Mouse (Mus musculus) layer of hippocampus, postnatal 10 days (tissue): ENCODE measurements at regions not wholly inside any gene's neighbourhood (a gene's known extent, or its start where the extent isn't known, plus 50 kb on each side); places are given as distances from the start of the nearest gene placed in this dataset.
A peak's percentile ranks its signal among the peaks of the same experiment; 100 is the strongest.

Experiments used
- DNase-seq, 2 experiments: peaks; one replicate each; pipeline ENCODE4 v3.0.0; 2021; ENCODE audit warnings: low spot score in 2 of 2

DNA sequence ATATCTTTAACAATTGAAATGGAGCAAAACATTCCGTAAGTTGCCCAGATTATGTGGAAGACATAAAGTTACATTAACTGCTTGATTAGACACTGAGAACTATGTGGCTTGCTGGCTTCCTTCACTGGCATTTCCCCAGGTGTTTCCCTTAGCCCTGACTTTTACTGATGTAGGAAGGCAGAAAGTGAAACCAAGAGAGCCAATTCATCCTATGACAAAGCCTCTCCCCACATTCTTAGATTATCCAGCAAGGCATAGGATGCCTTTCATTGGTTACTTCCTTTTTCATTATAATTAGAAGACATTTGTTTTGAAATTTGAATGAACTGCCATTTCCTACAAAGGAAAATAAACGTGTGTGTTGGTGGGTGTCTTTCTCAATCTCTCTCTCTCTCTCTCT is 72.1 kb downstream of the Cdc42ep3 start:
- no peak for DNase-seq

DNA sequence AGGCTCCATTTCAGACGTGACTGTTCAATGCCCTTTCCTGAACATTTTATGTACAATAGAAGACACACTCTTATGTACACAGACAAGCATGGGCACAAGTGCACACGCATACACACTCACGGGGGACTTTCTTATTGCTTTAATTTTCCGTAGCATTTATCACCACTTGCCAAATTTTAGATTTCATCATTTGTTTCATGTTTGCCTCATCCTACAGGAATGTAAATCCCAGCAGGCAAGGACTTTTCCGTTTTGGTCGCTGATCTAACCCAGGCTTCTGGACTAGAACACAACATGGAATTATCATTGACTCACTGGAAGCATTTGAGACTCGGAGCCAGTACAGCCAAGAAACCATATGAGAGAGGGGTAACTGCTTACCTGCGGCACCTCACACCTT is 81.3 kb downstream of the Cdc42ep3 start:
- DNase-seq, result no peak

DNA sequence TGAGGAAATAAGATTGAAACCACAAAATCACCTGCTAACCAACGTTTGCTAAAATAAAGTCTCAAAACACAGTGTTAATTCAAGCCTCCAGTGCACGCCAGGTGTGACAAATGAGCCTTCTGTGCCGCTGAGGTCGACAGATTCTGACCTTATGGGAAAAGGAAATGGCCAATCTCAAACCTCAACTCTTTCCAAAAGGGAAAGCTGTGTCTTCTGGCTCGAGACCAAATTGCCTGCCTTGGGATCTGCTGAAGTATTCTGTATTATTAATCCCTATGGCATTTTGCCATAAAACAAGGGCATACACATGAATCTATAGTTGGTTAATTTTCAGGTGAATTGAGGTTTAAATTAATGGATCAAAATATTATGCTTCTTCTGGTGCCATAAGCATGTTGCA is 95.2 kb downstream of the Cdc42ep3 start:
- DNase-seq, result no peak

DNA sequence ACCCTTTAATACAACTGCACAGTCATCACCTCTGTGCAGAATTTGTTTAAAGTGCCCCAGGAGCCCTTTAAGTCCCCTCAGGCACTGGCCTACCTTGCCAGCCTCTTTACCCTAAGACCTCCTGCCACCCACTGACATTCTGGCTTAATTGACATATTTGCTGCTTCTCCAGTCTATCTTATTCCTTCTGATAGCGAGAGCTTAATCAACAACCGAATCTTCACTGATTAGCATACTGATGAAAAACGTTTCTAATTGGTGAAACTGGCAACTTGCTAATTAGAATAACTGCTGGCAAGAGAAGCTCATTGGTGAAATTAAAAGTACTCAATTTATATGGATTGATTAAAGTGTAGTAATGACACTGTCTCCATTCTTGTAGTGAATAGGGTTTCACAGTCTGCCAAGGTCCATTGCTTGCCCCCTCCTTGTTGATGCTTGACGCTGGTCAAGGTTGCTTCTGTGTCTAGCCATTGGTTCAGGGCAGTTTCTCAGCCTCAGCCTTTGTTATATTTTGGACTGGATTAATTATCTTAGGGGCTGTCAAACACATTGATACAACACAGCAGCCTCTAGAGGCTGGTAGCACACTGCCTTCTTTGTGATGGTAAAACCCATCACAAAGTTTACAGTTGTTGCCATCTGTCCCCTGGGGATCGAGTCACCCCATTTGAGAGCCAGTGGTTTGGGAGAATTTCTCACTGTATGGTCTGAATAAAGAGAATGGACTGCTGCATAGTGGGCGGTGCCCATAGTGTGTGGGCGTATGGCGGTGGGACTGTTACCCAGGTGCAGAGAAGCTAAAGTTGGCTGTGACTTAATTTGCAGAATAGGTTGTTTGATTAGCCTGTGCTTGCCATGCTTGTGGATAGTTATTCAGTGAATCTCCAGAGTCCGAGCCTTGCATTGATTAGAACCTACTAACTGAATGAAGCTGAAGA is 107.7 kb downstream of the Cdc42ep3 start:
- DNase-seq, result no peak

DNA sequence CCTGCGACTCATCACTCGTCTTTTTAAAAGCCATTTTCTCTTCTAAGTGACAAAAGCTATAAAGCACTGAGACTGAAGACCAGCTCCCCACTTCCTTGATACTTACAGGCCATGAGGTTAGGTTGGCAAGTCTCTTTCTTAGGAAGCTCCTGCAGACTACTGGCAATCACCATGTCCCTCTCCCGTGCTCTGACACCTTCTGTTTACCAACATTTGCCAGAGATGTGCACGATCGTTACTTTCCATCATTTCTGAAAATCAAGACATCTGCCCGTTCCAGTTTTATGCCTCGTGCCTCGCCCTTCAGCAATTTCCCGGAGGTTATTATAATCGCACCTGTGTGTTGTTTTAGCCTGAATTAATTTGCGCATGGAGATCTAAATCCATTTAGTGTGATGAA is 110.8 kb downstream of the Cdc42ep3 start:
- no peak for DNase-seq

DNA sequence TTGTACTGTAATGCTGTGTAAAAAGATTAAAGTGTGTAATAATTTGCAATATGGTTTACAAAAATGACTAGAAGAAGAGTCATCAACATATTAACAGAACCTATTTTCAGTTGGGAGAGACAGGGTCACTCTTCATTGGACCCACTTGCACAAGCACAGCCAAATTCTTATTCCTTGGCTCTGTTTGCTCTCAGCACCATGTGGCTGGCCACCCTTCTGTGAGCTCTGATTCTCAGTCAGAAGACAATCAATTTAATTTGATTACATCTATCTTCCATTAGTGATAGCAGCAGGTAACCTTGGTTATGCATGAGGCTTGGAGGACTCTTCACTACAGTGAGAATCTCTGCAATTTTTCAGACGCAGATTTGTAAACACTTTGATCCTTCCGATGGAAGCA is 111.5 kb downstream of the Cdc42ep3 start:
- no peak for DNase-seq

DNA sequence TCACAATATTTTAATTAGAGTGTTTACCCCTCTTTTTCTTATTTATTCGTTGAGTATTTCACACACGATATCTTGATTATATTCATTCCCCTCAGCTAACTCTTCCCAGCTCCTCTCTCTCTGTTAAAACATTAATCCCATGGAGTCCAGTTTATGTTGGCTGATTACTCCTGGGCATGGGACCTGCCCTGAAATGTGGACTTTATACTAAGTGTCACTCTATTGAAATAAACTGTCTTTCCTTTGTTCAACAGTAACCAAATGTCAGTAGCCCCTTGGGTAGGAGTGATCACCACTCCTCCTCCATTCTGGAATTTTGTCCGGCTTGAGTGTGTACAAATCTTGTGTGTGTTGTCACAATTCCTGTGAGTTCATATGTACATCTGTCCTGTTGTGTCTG is 113.4 kb downstream of the Cdc42ep3 start:
- DNase-seq, result no peak

DNA sequence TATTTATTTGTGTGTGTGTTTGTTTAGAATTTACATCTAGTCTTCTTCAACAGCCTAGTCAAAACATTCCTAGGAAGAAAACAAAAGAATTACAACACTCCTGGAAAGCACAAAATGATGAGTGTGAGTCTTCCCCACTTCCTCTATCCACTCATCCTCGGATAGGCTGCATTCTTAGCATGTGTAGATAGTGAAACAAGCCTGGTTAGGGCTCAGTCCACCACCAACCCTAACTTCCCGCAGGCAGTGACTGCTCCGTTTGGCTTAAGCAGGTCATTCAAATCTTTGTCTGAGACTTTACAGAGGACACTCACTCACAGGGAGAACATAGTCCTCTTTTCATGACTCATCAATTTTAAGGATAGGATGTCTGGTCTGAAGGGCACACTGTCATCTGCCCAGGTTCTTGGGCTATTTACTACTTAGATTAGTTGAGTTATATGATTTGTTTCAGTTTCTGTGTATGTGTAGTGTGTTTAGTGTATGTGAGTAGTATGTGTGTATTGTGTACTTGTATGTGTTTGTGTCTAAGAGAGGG is 118.6 kb downstream of the Cdc42ep3 start:
- no peak for DNase-seq

DNA sequence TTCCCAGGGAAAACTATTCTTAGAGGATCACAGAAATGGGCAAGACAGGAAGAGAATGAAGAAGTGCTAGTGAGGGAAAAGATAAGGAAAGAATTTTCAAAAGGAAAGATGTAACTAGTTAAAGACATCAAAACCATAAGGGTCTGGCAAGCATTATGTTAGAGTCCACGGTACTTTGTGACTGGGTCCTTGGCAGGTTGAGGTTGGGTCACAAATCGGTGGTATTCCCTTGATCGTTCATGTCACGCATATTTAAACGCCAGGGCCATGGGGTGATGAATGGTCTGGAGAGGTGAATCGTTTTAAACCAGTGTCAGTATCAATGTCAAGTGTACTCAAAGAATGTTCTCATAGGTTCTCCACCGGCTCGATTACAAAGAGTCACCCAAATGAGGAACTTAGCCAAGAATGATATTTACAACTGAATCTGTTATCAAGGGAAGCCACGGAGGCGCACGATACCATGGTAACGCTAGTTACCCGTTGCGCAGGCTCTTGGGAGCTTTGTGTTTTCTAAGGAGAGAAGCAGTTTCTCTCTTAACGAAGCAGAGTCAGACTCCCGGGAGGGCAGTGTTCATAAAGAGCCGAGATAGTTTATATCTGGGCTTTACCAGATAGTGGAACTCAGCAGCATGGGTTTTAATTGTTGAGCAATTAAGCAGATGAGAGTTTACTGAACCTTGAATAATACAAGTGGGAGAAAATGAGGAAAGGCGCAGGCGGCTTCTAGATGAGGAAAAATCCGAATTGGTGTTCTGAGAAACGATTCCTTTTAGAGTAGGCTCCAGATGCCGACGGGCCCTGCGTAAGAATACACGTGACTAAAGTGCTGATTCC is 124.0 kb downstream of the Cdc42ep3 start:
- peak in 1 of 2 experiments; percentile 36 for DNase-seq

DNA sequence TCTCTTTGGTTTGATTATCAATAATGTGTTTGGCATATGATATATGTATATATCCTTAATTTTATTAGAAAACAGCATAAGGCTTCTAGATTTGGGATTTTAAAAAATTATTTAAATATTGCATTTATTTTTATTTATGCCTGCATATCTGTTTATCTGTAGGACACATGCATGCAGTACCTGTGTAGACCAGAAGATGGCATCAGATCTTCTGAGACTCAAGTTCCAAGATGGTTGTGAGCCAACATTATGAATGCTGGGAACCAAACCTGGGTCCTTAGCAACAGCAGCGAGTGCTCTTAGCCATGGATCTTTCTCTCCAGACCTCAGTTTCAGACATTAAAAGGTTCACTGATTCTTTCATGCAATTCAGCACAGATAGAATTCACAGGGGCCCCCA is 148.3 kb downstream of the Cdc42ep3 start:
- DNase-seq, result no peak

DNA sequence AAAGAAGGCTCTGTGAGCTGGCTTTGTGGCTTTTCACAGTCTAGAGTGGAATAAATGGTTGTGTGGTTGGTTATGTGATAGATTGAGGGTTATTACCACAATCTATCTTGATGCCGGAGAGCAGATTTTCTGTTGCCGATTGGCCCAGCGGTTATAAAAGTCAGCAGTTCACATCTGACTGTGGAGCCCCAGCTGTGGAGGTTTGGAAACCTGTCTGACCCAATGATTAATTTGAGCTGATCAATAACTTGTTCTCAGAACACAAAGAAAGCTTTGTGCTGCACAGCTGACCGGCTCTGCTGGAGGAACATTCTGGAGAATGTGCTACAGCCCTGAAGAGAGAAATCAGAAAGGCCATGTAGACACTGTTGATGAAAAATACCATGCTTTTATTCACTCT is 148.8 kb downstream of the Cdc42ep3 start:
- no peak for DNase-seq

DNA sequence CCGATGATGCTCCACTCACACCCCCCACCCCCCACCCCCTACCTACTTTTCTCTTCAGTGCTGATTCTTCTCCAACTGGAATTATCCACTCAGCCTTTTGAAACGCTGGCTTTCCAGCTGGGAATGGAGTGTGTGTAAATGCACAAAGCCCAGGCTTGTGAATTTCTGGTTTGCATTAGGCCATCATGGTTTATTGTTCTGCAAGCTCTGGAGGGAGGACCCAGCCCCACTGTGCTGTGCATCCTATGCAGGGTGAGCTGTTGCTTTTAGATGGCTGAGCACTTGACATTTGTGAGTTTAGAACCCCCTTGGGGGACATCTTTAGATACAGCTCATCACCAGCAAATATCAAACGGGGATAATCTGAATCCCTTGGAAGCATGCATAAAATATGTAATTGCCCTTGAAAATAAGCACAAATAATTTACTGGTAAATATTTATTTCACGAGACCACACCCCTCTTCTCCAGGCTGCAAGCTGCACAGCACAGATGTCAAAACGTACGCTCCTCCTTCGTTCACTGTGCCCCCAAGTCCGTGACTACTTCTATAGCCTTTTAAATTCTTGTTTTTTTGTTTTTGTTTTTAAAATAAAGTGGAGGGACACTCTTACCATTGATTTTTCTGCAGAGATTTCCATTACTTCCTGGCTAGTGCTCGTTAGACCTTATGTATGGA is 148.2 kb downstream of the Qpct start:
- no peak for DNase-seq

DNA sequence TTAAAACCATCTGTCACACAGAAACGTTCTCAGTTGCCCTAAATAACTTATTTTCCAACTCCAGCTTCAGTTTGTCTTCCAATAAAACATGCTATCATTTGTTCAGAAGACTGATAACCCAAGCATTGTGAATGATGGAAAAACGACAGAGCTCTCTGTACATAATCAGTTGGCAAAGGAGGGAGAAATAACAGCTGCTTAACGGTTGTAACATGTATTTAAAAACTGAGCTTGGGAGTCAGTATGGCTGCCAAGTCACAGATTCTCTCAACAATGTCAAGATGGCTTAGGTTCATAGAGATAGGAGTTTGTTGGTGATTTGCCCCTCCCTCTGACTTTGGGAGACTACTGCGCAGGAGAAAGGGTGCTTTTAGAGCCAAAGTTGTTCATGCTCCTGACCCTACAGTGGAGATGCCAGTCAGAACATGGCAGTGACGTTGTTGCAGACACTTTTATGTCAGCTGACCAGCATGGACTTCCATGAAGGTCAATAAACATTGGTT is 140.2 kb downstream of the Qpct start:
- no peak for DNase-seq

DNA sequence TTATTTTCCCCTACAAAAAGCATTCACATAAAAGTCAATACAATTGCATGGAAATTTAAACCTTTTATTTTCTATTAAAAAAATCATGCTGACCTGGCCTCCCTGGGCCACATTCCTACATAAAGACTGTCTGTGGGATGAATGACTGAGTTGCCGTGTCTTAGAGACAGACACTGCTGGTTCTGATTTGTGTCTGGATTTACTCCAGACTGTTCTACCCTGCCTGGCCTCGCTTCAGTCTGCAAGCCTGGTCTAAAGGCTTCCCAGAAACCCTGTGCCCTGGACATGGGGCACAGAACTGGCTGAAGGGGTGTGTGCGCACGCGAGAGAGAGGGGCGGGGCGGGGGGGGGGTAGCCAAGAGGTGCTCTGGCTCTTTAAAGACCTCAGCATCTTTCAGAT is 136.6 kb downstream of the Qpct start:
- DNase-seq, result no peak

DNA sequence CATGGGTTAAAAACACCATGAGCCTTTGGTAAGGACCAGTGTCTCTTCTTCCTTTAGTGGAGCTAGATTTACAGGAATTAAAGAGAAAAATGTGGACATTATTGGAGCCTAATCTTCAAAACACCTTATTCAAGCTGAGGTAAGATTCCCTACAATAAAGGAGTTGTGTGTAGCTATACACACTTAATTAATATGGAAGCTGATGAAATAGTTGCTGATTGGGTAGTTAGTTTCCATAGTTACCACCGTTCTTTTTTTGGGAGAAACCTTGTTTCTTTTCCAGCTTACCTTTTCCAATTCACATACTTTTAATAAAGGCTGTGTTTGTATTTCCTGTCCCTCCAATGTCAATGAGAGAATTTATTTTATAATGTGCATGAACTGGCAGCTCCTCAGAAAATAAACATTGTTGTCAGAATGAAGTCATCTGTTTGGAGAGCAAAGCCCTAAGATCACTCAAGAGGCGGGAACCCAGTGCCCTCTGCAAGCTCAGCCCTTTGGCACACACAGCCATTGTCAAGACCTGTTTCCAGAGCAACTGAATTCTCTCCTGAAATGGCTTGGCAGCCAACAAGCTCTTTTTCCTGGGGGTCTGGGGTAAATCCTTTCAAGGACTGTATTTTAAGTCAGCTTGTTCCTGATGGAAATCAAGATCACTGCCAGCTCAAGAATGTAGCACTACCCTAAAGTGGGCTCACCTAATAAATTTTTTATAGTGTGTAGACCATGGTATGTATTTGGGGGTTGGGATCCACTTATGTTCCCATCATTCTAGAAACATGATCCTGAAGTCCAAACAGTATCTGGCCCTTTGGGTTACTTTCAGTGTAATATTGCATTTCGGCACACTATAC is 128.8 kb downstream of the Qpct start:
- DNase-seq, result no peak

DNA sequence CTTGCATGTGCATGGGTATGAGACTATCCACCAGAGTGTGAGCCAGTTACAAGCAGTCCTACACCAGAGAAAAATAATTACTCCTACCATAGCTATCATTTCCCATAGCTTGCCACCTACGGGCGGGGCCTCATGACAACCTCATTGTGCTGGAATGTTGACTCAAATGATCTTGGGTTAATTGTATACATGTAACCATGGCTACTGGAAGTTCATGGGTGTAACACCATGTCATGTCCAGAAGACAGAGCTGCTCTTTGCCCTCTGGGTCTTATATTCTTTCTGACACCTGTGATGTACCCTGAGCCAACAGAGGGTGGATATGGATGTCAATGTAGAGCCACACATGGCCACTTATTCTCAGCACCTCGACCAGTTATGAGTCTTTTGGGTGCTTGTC is 125.6 kb downstream of the Qpct start:
- no peak for DNase-seq

DNA sequence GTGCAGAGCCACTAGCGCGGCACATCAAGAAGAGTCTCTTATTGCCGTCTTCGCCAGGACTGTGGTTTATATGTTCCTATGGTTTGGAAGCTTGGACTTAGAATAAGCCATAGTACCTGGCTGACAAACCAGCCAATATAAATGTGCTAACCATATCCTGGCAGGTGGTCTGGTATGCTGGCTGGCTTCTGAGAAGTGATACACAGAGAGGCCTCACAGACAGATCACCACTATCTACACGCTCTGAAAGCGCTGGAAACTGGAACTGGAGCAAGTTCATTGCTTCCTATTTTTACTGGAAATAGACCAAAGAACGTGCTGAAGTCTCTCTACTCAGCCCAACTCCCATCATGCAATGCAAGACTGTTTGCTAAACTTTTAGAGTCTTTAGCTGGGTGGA is 124.7 kb downstream of the Qpct start:
- no peak for DNase-seq

DNA sequence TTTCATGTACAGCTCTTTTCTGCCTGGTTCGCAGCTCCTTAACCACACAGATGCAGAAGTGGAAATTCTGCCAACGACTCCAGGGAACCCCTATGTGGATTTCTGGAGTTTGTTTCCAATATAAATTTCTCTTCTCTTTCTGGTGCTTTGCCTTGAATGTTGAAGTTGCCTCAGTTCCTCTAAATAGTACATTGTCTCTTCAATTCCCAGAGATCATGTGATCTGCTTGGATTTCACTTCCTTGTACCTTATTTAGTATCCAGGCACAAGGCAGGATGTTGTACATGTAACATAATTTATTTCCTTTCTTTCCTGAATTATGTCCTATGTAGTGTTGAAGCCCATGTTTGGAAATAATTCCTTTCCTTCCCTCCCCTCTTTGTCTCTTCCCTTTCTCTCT is 123.7 kb downstream of the Qpct start:
- DNase-seq, result no peak

DNA sequence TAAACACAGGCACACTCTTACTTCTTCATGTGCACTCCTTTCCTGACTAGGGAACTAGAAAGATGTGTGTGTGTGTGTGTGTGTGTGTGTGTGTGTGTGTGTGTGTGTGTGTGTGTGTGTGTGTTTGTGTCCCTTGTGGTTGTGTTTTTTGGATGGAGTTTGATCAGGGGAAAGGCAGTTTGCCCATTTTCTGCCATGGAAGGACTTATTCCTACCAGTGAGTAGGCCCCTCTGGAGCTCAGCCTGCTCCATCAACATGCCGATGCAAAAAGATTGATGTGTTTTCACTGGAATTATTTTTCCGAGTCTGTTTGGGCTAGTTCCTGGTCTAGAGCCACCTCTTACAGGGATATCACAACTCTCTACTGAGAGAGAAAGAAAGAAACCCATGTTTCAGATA is 120.6 kb downstream of the Qpct start:
- no peak for DNase-seq

DNA sequence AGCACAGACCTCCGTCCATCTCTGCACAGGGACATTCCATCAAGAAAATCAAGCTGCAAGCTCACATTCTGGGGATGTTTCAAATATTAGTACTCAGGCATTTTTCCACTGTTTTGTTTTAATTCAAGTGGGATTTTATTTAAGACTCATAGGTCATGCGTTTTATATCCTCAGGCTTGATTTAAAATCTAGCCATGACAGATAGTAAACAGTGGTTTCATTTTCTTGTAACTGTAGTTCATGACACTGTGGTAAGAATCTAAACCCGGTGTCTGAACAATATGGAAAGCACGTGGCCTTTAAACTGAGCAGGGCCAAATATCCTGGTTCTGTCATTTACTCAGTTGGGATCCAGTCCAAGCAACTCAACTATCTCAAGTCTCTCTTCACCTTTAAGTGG is 119.0 kb downstream of the Qpct start:
- DNase-seq, result no peak
